12 mouse cellular contexts compared by ENCODE assay signal in the genomic region with DNA sequence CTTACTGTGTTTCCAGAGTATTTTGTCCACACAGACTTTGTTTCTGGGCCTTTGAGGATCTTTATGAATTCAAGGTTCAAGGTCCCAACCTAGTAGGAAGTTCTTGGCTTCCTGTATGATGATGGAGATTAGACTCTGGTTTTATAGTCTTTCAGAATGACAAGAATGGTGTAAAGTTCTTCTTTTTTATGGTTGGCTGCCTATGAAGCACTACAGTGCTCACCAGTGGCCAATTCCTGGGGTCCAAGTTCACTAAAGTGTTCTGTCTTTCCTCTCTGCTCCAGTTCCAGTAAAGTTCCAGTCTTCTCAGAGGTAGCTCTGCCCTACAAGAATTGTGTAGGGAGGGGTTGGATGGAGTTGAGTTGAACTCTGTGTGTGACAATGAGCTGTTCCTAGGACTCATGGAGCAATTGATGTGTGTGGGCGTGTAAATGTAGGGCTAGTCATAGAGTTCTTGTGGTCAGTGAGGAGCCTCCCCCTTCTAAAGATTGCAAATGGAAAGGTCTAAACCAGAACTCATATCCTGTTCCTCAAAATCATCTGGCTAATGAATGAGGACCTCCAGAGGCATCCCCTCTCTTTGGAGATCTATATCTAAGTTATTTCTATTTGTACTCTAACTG.
DNase-seq lines count a peak whose midpoint lies in the region.
"Had no signal": no experiment of that assay in that cellular context is flagged by ENCODE, and none has a peak within 500 bp of the region (broad histone marks: within the 10 kb centered on the region; RNA-seq: fewer than 3 reads in every experiment).

A gene (minus strand): TSS at position 403 of the 623 bp plus-strand sequence.

- peak; percentile 46 for DNase-seq in 3T3-L1 (ENCODE audit: low read depth, low spot score)
- DNase-seq in 416B (ENCODE audit: low read depth) = peak; percentile 91
- peak; percentile 34 for DNase-seq in induced T-regulatory cell, adult 2 months (ENCODE audit: low read depth)
- DNase-seq in lung, postnatal 36 days = peak; percentile 75
- DNase-seq in ovary, adult 18-20 months (ENCODE audit: low spot score) = no peak
- DNase-seq in urinary bladder, adult 18-20 months (ENCODE audit: low spot score in 2 of 2) = no peak
- no peak for DNase-seq in frontal cortex, postnatal 14 days (ENCODE audit: low spot score in 2 of 2)
- DNase-seq: adrenal gland, postnatal 14 days; cerebellum, adult 11 months; gastrocnemius, postnatal 36 days; heart, postnatal 10 days; thymus, postnatal 36 days had no signal

Comparison
In these comparisons a context has a peak if more than half of its experiments do, and no peak if none do; other contexts are left out.
1. DNase-seq: peak in 3T3-L1 (single experiment), 416B (single experiment), induced T-regulatory cell, adult 2 months (single experiment) and lung, postnatal 36 days (single experiment); none in ovary, adult 18-20 months (single experiment), urinary bladder, adult 18-20 months (0 of 2) and frontal cortex, postnatal 14 days (0 of 2).